In genomic region chr1:132541171-132541823, GRCm38 (mm10) we compare ENCODE assay signal across 8 mouse cellular contexts. TPM values are rescaled to one million over a fixed set of nuclear protein-coding genes. Genes with fewer than 3 reads are reported as not detected.
DNase-seq lines count a peak whose midpoint lies in the region; ATAC-seq lines count a peak whose summit lies in the region.

No protein-coding gene starts in this region.

- peaks cover 72% of the 10 kb centered on the region for H3K27me3 ChIP-seq in heart, embryonic 16.5 days (ENCODE audit: control insufficient read depth, insufficient read depth, low read length)

- H3K4me1 ChIP-seq in heart, embryonic 16.5 days (ENCODE audit: control insufficient read depth, insufficient read depth, low read length) = no peaks in the 10 kb centered on the region

- H3K9me3 ChIP-seq in heart, embryonic 16.5 days (replicated peaks; ENCODE audit: control insufficient read depth, low read length) = no peaks in the 10 kb centered on the region

- peak; percentile 28; the same call in 1 of the 2 replicates for ATAC-seq in heart, embryonic 16.5 days (replicated peaks; ENCODE audit: extremely low read depth, insufficient read depth, low FRiP score)
- peak; percentile 44 to 52; a peak in 3 of 4 replicates for ATAC-seq in hematopoietic stem cell, adult 5-6 weeks (replicated peaks in 1 of 2; ENCODE audit: insufficient read depth in 1 of 2, low FRiP score in 2 of 2, low TSS enrichment in 1 of 2, low read depth in 1 of 2, poor library complexity in 2 of 2, severe bottlenecking in 2 of 2)

- no peak overlapping the region for H3K9ac ChIP-seq in heart, embryonic 16.5 days (ENCODE audit: low read length)

- no peaks in the 10 kb centered on the region for H3K36me3 ChIP-seq in heart, embryonic 16.5 days (ENCODE audit: control insufficient read depth, insufficient read depth)

- no peak overlapping the region for H3K4me3 ChIP-seq in heart, embryonic 16.5 days (ENCODE audit: low read length)

- 4% methylated on average over 14 of the region's 14 CpGs for WGBS in heart, embryonic 16.5 days

- H3K4me2 ChIP-seq in heart, embryonic 16.5 days (ENCODE audit: low read depth, low read length) = no peak overlapping the region

- no peak overlapping the region for H3K27ac ChIP-seq in heart, embryonic 16.5 days (ENCODE audit: low read length)

- no peak for DNase-seq in heart, adult 8-10 months (ENCODE audit: low spot score)
- peak; percentile 82 for DNase-seq in cerebellum, adult 9-10 months
- DNase-seq in mesoderm, embryonic 11.5 days (ENCODE audit: low read depth, low spot score) = peak; percentile 56
- no peak for DNase-seq in right cerebral cortex, postnatal 14 days
- no peak for DNase-seq in frontal cortex, postnatal 25 days (ENCODE audit: low spot score in 2 of 2)
- no peak for DNase-seq in urinary bladder, postnatal 36 days (ENCODE audit: low spot score in 2 of 2)

RNA-seq across cellular contexts. Expression of gene Cntn2, which starts 1.8 kb away (rescaled TPM):
- polyA plus RNA-seq in heart, embryonic 16.5 days (2015; fragmentation: Nextera tagmentation; extraction: Ambion mirVana) = 0.09 TPM in 2 replicates
- 1 to 10 TPM; 2.7 to 4.6 (median 3.5) TPM for total RNA-seq in heart, adult 8-10 months (2022)
- total RNA-seq in hematopoietic stem cell, adult 5-6 weeks (2017) = not detected in 2 replicates

RNA-seq across cellular contexts. Expression of gene Tmem81, which starts 35.3 kb away (rescaled TPM):
- 0.76 and 0.80 TPM in 2 replicates for polyA plus RNA-seq in heart, embryonic 16.5 days (2015; fragmentation: Nextera tagmentation; extraction: Ambion mirVana)
- 1 to 10 TPM; 1.5 to 2.6 (median 1.8) TPM for total RNA-seq in heart, adult 8-10 months (2022)
- 3.0 and 7.1 TPM in 2 replicates for total RNA-seq in hematopoietic stem cell, adult 5-6 weeks (2017)

Comparison
In these comparisons a context has a peak if more than half of its experiments do, and no peak if none do; other contexts are left out.
1. DNase-seq: peak in cerebellum, adult 9-10 months (single experiment) and mesoderm, embryonic 11.5 days (single experiment); none in heart, adult 8-10 months (single experiment), right cerebral cortex, postnatal 14 days (single experiment), frontal cortex, postnatal 25 days (0 of 2) and urinary bladder, postnatal 36 days (0 of 2).